ENCODE assay signal across 23 mouse cellular contexts in genomic region chr14:101644948-101645347, GRCm38 (mm10). TPM values are rescaled to one million over a fixed set of nuclear protein-coding genes. Genes with fewer than 3 reads are reported as not detected.
DNase-seq lines count a peak whose midpoint lies in the region; ATAC-seq and TF ChIP-seq lines count a peak whose summit lies in the region.
"Had no signal": no experiment of that assay in that cellular context is flagged by ENCODE, and none has a peak within 500 bp of the region (broad histone marks: within the 10 kb centered on the region; RNA-seq: fewer than 3 reads in every experiment).

No protein-coding gene starts in this region.

- no peak overlapping the region for H3K4me2 ChIP-seq in intestine, embryonic 15.5 days (replicated peaks)
- H3K4me2 ChIP-seq in stomach, embryonic 16.5 days (ENCODE audit: low read depth, low read length), result no peak overlapping the region
- H3K4me2 ChIP-seq: embryonic facial prominence, embryonic 12.5 days; embryonic facial prominence, embryonic 15.5 days; heart, embryonic 13.5 days; hindbrain, embryonic 14.5 days had no signal

- ATAC-seq in intestine, embryonic 15.5 days, result peak; percentile 74
- ATAC-seq in stomach, embryonic 16.5 days (ENCODE audit: insufficient read depth, low FRiP score), result peak; percentile 14; the same call in 1 of the 2 replicates
- ATAC-seq: forebrain, embryonic 14.5 days; forebrain, postnatal 0 days; hindbrain, postnatal 0 days had no signal

- no peaks in the 10 kb centered on the region for H3K4me1 ChIP-seq in kidney, adult 2 months (ENCODE audit: control insufficient read depth, insufficient read depth, low read length)
- no peaks in the 10 kb centered on the region for H3K4me1 ChIP-seq in intestine, embryonic 15.5 days (replicated peaks)
- H3K4me1 ChIP-seq in stomach, embryonic 16.5 days (ENCODE audit: control insufficient read depth, insufficient read depth, low read length), result no peaks in the 10 kb centered on the region
- H3K4me1 ChIP-seq: embryonic facial prominence, embryonic 12.5 days; embryonic facial prominence, embryonic 15.5 days; heart, embryonic 10.5 days; heart, embryonic 13.5 days had no signal

- no peak for TF ChIP-seq CTCF in kidney, adult 2 months (conservative IDR thresholded peaks at IDR 0.05; ENCODE audit: insufficient read depth, insufficient read length, low read depth, low read length)

- H3K27me3 ChIP-seq in kidney, adult 2 months (replicated peaks; ENCODE audit: control insufficient read depth, insufficient read depth, low read length), result no peaks in the 10 kb centered on the region
- no peaks in the 10 kb centered on the region for H3K27me3 ChIP-seq in intestine, embryonic 15.5 days (replicated peaks)
- no peaks in the 10 kb centered on the region for H3K27me3 ChIP-seq in stomach, embryonic 16.5 days (ENCODE audit: control insufficient read depth, insufficient read depth, low read length)
- H3K27me3 ChIP-seq: embryonic facial prominence, embryonic 12.5 days; embryonic facial prominence, embryonic 15.5 days had no signal

- WGBS in kidney, adult 2 months, result 90% methylated on average over 1 of the region's 1 CpGs
- 78% methylated on average over 1 of the region's 1 CpGs for WGBS in intestine, embryonic 15.5 days
- 68% methylated on average over 1 of the region's 1 CpGs for WGBS in stomach, embryonic 16.5 days

- H3K27ac ChIP-seq in kidney, adult 2 months (ENCODE audit: insufficient read depth, low read depth, low read length), result no peak overlapping the region
- H3K27ac ChIP-seq in intestine, embryonic 15.5 days, result no peak overlapping the region
- H3K27ac ChIP-seq in stomach, embryonic 16.5 days (ENCODE audit: low read length), result no peak overlapping the region
- H3K27ac ChIP-seq: embryonic facial prominence, embryonic 12.5 days; embryonic facial prominence, embryonic 15.5 days; heart, adult 2 months; heart, embryonic 10.5 days; heart, embryonic 13.5 days; hindbrain, embryonic 14.5 days; hindbrain, postnatal 0 days had no signal

- TF ChIP-seq POLR2A in kidney, adult 2 months (IDR thresholded peaks at IDR 0.05; ENCODE audit: low read depth, low read length), result no peak

- DNase-seq in kidney, adult 2 months, result peak; percentile 11
- no peak for DNase-seq in kidney, postnatal 14 days
- no peak for DNase-seq in T-cell, adult 2 months (ENCODE audit: low spot score)
- no peak for DNase-seq in cerebellum, adult 11-12 months
- DNase-seq: adrenal gland, postnatal 10 days; adrenal gland, postnatal 36 days; cerebellum, adult 2 months; cerebellum, adult 9-11 months; cerebellum, postnatal 25 days; forebrain, postnatal 0 days; gastrocnemius, postnatal 25 days; heart, adult 2 months; heart, postnatal 14 days; heart, postnatal 4 days had no signal

- no peak overlapping the region for H3K4me3 ChIP-seq in kidney, adult 2 months (ENCODE audit: insufficient read depth, low read depth, low read length)
- H3K4me3 ChIP-seq in intestine, embryonic 15.5 days (replicated peaks), result no peak overlapping the region
- H3K4me3 ChIP-seq in stomach, embryonic 16.5 days (replicated peaks; ENCODE audit: low read length), result no peak overlapping the region
- H3K4me3 ChIP-seq: embryonic facial prominence, embryonic 12.5 days; embryonic facial prominence, embryonic 15.5 days; heart, adult 2 months; heart, embryonic 10.5 days; heart, embryonic 13.5 days had no signal

- no peaks in the 10 kb centered on the region for H3K36me3 ChIP-seq in kidney, adult 2 months (ENCODE audit: control insufficient read depth, insufficient read depth, low read length)
- H3K36me3 ChIP-seq in intestine, embryonic 15.5 days, result no peaks in the 10 kb centered on the region
- no peaks in the 10 kb centered on the region for H3K36me3 ChIP-seq in stomach, embryonic 16.5 days (ENCODE audit: control insufficient read depth, insufficient read depth, low read length)
- H3K36me3 ChIP-seq: embryonic facial prominence, embryonic 12.5 days; embryonic facial prominence, embryonic 15.5 days; heart, embryonic 10.5 days; heart, embryonic 13.5 days had no signal

- H3K9ac ChIP-seq in intestine, embryonic 15.5 days, result no peak overlapping the region
- no peak overlapping the region for H3K9ac ChIP-seq in stomach, embryonic 16.5 days (ENCODE audit: low read length)
- H3K9ac ChIP-seq: embryonic facial prominence, embryonic 12.5 days; embryonic facial prominence, embryonic 15.5 days; forebrain, postnatal 0 days; heart, embryonic 13.5 days; hindbrain, embryonic 14.5 days had no signal

- H3K9me3 ChIP-seq in intestine, embryonic 15.5 days, result no peaks in the 10 kb centered on the region
- H3K9me3 ChIP-seq in stomach, embryonic 16.5 days (replicated peaks; ENCODE audit: control insufficient read depth, low read length), result no peaks in the 10 kb centered on the region
- H3K9me3 ChIP-seq: embryonic facial prominence, embryonic 12.5 days; embryonic facial prominence, embryonic 15.5 days; heart, embryonic 10.5 days; heart, embryonic 13.5 days had no signal

RNA-seq across cellular contexts. Expression of gene Commd6, which starts 4.5 kb away (rescaled TPM):
- polyA plus RNA-seq in kidney, adult 2 months (2012; rRNA removed), result 40.6 and 48.6 TPM in 2 replicates
- 136 and 137 TPM in 2 replicates for polyA plus RNA-seq in intestine, embryonic 15.5 days (2015; fragmentation: Nextera tagmentation; extraction: Ambion mirVana)
- 101 and 103 TPM in 2 replicates for polyA plus RNA-seq in stomach, embryonic 16.5 days (2015; fragmentation: Nextera tagmentation; extraction: Ambion mirVana)

RNA-seq across cellular contexts. Expression of gene Uchl3, which starts 8.8 kb away (rescaled TPM):
- polyA plus RNA-seq in kidney, adult 2 months (2012; rRNA removed), result 17.7 and 20.3 TPM in 2 replicates
- 149 and 162 TPM in 2 replicates for polyA plus RNA-seq in intestine, embryonic 15.5 days (2015; fragmentation: Nextera tagmentation; extraction: Ambion mirVana)
- 130 and 131 TPM in 2 replicates for polyA plus RNA-seq in stomach, embryonic 16.5 days (2015; fragmentation: Nextera tagmentation; extraction: Ambion mirVana)

RNA-seq across cellular contexts. Expression of gene Tbc1d4, which starts 36.0 kb away (rescaled TPM):
- 7.4 and 8.9 TPM in 2 replicates for polyA plus RNA-seq in kidney, adult 2 months (2012; rRNA removed)
- polyA plus RNA-seq in intestine, embryonic 15.5 days (2015; fragmentation: Nextera tagmentation; extraction: Ambion mirVana), result 8.9 and 10.0 TPM in 2 replicates
- 7.3 and 8.7 TPM in 2 replicates for polyA plus RNA-seq in stomach, embryonic 16.5 days (2015; fragmentation: Nextera tagmentation; extraction: Ambion mirVana)
